Mouse (Mus musculus) hindbrain, embryonic 14.5 days (tissue): ENCODE measurements at regions not wholly inside any gene's neighbourhood (a gene's known extent, or its start where the extent isn't known, plus 50 kb on each side); places are given as distances from the start of the nearest gene placed in this dataset.
A peak's percentile ranks its signal among the peaks of the same experiment; 100 is the strongest.

Source experiments
- ATAC-seq: fragments of 200-750 bp; cut with Nextera tagmentation; 2 replicates; pipeline ENCODE4 v1.8.0; 2017; ENCODE audit warnings: moderate number of reproducible peaks, mild to moderate bottlenecking, moderate TSS enrichment, moderate library complexity; ENCODE audit not compliant: low FRiP score
- DNase-seq: peaks from one replicate; pipeline ENCODE4 v3.0.0-alpha.2; 2015; ENCODE audit warnings: low spot score
- H3K27ac ChIP-seq: fragments of 300-500 bp; sonication (generic); 2 replicates; pipeline ENCODE4 v1.5.1; 2014; ENCODE audit warnings: mild to moderate bottlenecking, moderate library complexity
- H3K27me3 ChIP-seq: fragments of 300-500 bp; sonication (generic); 2 replicates; pipeline ENCODE4 v1.6.1; 2014; ENCODE audit warnings: mild to moderate bottlenecking, low read length, mixed read lengths; ENCODE audit not compliant: control insufficient read depth, insufficient read depth
- H3K36me3 ChIP-seq: fragments of 300-500 bp; sonication (generic); replicated peaks from 2 replicates; pipeline ENCODE4 v1.6.1; 2014; ENCODE audit not compliant: control insufficient read depth, insufficient read depth
- H3K4me1 ChIP-seq: fragments of 300-500 bp; sonication (generic); replicated peaks from 2 replicates; pipeline ENCODE4 v1.6.1; 2014; ENCODE audit warnings: antibody characterized with exemption, low read length, mixed read lengths; ENCODE audit not compliant: control insufficient read depth, insufficient read depth
- H3K4me2 ChIP-seq: fragments of 300-500 bp; sonication (generic); replicated peaks from 2 replicates; pipeline ENCODE4 v1.6.1; 2014; ENCODE audit warnings: mild to moderate bottlenecking, moderate library complexity
- H3K4me3 ChIP-seq: fragments of 300-500 bp; sonication (generic); replicated peaks from 2 replicates; pipeline ENCODE4 v1.5.1; 2014; ENCODE audit warnings: mild to moderate bottlenecking, low read length
- H3K9ac ChIP-seq: fragments of 300-500 bp; sonication (generic); 2 replicates; pipeline ENCODE4 v1.6.1; 2014
- H3K9me3 ChIP-seq: fragments of 300-500 bp; sonication (generic); 2 replicates; pipeline ENCODE4 v1.6.1; 2016; ENCODE audit warnings: low read length; ENCODE audit not compliant: control insufficient read depth
- WGBS: fragments of 180-500 bp; shearing (Covaris S2); extraction: QIAGEN DNeasy Blood & Tissue Kit; methylation state at CpG from one replicate; pipeline ENCODE4 v1.1.7; 2014; 5-methylcytosine and 5-hydroxymethylcytosine counted together

GRCm38 (mm10) chr11:113138462-113138861 is 356.4 kb downstream of the Sox9 start:
- no peak for ATAC-seq
- 77% methylated on average over 5 of the region's 5 CpGs for WGBS

GRCm38 (mm10) chr11:113140595-113140994 is 358.6 kb downstream of the Sox9 start:
- no peak overlapping the region for H3K4me2 ChIP-seq
- H3K4me3 ChIP-seq, result no peak overlapping the region
- DNase-seq (no peak), ATAC-seq (no peak)
- H3K9me3 ChIP-seq, result no peaks in the 10 kb centered on the region
- H3K36me3 ChIP-seq, result no peaks in the 10 kb centered on the region
- no peaks in the 10 kb centered on the region for H3K27me3 ChIP-seq
- peaks cover 29% of the 10 kb centered on the region for H3K4me1 ChIP-seq
- no peak overlapping the region for H3K27ac ChIP-seq
- WGBS, result 70% methylated on average over 9 of the region's 9 CpGs
- no peak overlapping the region for H3K9ac ChIP-seq

More at GRCm38 (mm10) chr11:113138462-113138861, 356.4 kb downstream of the Sox9 start:
- H3K9ac ChIP-seq, result no peak overlapping the region
- H3K36me3 ChIP-seq, result no peaks in the 10 kb centered on the region
- no peak for DNase-seq
- H3K4me2 ChIP-seq, result no peak overlapping the region
- H3K27me3 ChIP-seq, result no peaks in the 10 kb centered on the region
- no peaks in the 10 kb centered on the region for H3K9me3 ChIP-seq
- H3K4me3 ChIP-seq, result no peak overlapping the region
- no peak overlapping the region for H3K27ac ChIP-seq
- H3K4me1 ChIP-seq, result peaks cover 13% of the 10 kb centered on the region

GRCm38 (mm10) chr11:113142816-113143215 is 360.8 kb downstream of the Sox9 start:
- 20% methylated on average over 1 of the region's 1 CpGs for WGBS
- Histone ChIP-seq H3K36me3 (no peaks in the 10 kb centered on the region), H3K27ac (peak overlapping the region; percentile 55; the same call in 1 of the 2 replicates), H3K27me3 (no peaks in the 10 kb centered on the region), H3K4me3 (no peak overlapping the region), H3K9ac (no peak overlapping the region), H3K9me3 (no peaks in the 10 kb centered on the region), H3K4me2 (no peak overlapping the region), H3K4me1 (peaks cover 40% of the 10 kb centered on the region)
- DNase-seq (no peak), ATAC-seq (no peak)

GRCm38 (mm10) chr11:113143839-113144627 is 362.0 kb downstream of the Sox9 start:
- Histone ChIP-seq H3K4me3 (no peak overlapping the region), H3K4me1 (peaks cover 42% of the 10 kb centered on the region), H3K9ac (0 out of 2 replicates have a peak overlapping the region, but pooled peaks have one; percentile 2), H3K4me2 (peak overlapping the region; percentile 23), H3K27me3 (no peaks in the 10 kb centered on the region), H3K27ac (peak overlapping the region; percentile 55), H3K9me3 (no peaks in the 10 kb centered on the region), H3K36me3 (no peaks in the 10 kb centered on the region)
- peak; percentile 80 for DNase-seq
- 9% methylated on average over 14 of the region's 14 CpGs for WGBS
- ATAC-seq, result peak; percentile 70; the same call in 1 of the 2 replicates

DNA sequence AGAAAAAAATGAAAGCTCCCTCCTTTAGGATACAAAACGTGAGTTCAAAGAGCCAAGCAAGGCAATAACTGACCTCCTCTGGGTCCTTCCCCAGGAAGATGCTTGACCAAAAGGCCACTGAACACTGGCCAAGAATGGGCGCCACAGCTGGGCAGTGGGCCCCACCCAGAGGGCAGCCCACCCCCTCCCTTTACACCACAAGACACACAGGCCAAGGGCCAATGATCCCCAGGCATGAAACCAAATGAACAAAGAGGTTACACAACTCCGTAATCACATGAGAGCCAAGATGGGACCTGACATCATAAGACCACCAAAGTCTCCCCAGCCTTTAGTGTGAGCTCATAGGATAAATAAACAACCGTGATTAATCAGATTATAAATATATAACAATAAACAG is 363.7 kb downstream of the Sox9 start:
- H3K27ac ChIP-seq, result no peak overlapping the region
- no peaks in the 10 kb centered on the region for H3K27me3 ChIP-seq
- no peaks in the 10 kb centered on the region for H3K36me3 ChIP-seq
- ATAC-seq (no peak), DNase-seq (no peak)
- H3K4me1 ChIP-seq, result peaks cover 42% of the 10 kb centered on the region
- 85% methylated on average over 4 of the region's 4 CpGs for WGBS
- no peak overlapping the region for H3K9ac ChIP-seq
- no peak overlapping the region for H3K4me2 ChIP-seq
- no peak overlapping the region for H3K4me3 ChIP-seq
- no peaks in the 10 kb centered on the region for H3K9me3 ChIP-seq

DNA sequence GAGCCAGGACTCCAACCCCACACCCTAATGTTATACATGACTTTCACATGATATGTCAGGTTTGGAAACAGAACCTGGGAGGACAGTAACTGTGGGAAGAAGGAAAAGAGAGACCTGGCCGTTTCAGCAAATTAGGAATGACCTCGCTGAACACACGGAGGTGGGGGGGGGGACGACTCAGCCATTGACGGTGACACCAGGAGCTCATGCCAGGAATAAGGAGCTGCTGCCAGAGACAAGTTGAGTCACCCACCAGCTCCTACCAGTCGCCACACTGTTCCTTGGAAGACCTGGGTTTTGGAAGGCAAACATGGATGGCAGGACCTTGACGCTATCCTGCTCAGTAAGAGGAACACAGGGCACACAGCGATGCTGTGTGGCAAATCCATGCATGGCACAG is 364.7 kb downstream of the Sox9 start:
- no peaks in the 10 kb centered on the region for H3K27me3 ChIP-seq
- no peak overlapping the region for H3K27ac ChIP-seq
- H3K4me1 ChIP-seq, result peaks cover 42% of the 10 kb centered on the region
- H3K36me3 ChIP-seq, result no peaks in the 10 kb centered on the region
- no peak overlapping the region for H3K4me3 ChIP-seq
- ATAC-seq (no peak), DNase-seq (no peak)
- H3K9me3 ChIP-seq, result no peaks in the 10 kb centered on the region
- 89% methylated on average over 8 of the region's 8 CpGs for WGBS
- no peak overlapping the region for H3K4me2 ChIP-seq
- H3K9ac ChIP-seq, result no peak overlapping the region

DNA sequence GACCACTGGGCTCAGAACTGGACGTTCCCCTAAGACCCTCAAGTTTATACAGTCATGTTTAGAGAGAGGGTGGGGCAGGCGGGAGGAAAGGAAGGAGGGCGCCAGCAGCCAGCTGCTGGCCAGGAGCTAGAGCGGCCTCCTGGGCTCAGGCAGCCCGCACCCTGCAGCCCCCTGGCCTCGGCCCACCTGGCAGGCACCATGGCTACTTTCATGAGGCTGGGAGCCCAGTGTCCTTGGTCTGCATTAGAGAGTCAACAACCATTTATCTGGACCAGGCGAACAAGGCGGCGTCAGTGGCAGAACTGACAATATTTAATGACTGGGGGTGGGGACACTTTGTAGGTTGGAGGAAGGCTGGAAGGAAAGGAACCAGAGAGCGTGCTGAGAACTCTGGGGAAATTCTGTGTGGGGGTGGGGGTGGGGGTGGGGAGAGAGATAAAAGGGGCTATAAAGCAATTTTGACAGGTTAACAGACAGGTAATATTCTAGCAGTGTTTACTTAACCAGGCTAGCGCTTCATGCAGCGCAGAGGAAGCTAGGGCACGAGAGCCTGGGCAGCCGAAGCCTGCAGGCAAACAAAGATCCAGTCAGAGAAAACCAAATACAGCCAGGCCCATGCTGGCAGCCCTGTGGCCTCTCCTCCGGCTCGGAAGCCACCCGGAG is 365.6 kb downstream of the Sox9 start:
- Histone ChIP-seq H3K4me2 (no peak overlapping the region), H3K4me3 (no peak overlapping the region), H3K27me3 (no peaks in the 10 kb centered on the region), H3K9ac (no peak overlapping the region), H3K36me3 (no peaks in the 10 kb centered on the region), H3K4me1 (peaks cover 40% of the 10 kb centered on the region), H3K9me3 (no peaks in the 10 kb centered on the region), H3K27ac (no peak overlapping the region)
- ATAC-seq (no peak), DNase-seq (no peak)
- WGBS, result 50% methylated on average over 17 of the region's 17 CpGs

- Histone ChIP-seq H3K27me3 (no peaks in the 10 kb centered on the region), H3K4me2 (no peak overlapping the region), H3K4me1 (peaks cover 35% of the 10 kb centered on the region), H3K9ac (no peak overlapping the region), H3K27ac (no peak overlapping the region), H3K4me3 (no peak overlapping the region), H3K36me3 (no peaks in the 10 kb centered on the region), H3K9me3 (no peaks in the 10 kb centered on the region)
- DNase-seq (no peak), ATAC-seq (no peak)
- WGBS, result 91% methylated on average over 9 of the region's 9 CpGs
Measured at GRCm38 (mm10) chr11:113148198-113148537, 366.1 kb downstream of the Sox9 start.

DNA sequence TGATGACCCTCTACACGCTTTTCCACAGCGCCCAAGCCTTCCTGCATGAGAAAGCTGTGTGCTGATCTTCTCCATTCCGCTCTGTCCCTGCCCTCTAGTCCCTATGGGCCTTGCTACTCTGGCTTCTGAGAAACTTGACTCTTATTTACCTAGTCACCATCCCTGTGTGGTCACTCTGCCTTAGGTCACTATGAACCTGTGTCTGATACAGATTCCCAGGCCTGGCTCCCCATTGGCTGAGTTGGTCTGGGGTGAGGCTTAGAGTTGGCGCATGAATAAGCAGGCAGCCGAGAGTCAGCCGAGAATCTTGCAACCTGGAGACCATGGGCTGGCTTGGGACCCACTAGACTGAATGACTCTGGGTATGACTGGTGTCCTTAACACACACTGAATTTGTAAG is 373.5 kb downstream of the Sox9 start:
- ATAC-seq, result no peak
- no peak overlapping the region for H3K4me3 ChIP-seq
- no peaks in the 10 kb centered on the region for H3K9me3 ChIP-seq
- H3K36me3 ChIP-seq, result no peaks in the 10 kb centered on the region
- H3K27ac ChIP-seq, result no peak overlapping the region
- peaks cover 10% of the 10 kb centered on the region; the same call in 1 of the 2 replicates for H3K4me1 ChIP-seq
- H3K27me3 ChIP-seq, result no peaks in the 10 kb centered on the region
- WGBS, result 88% methylated on average over 6 of the region's 6 CpGs
- H3K4me2 ChIP-seq, result no peak overlapping the region
- H3K9ac ChIP-seq, result no peak overlapping the region
- DNase-seq, result no peak
